Mouse (Mus musculus): Measurements from ENCODE around the gene Rin3. TPM values are rescaled to one million over a fixed set of nuclear protein-coding genes. Genes with fewer than 3 reads are reported as not detected.
A peak's percentile ranks its signal among the peaks of the same experiment; 100 is the strongest.

Gene Rin3
- polyA plus RNA-seq, 1 experiment from 2014 or later: 2.8 TPM

GRCm38 (mm10) chr12:102437952-102438351 lies 155.1 kb downstream of the Rin3 start:
- H3K4me3 ChIP-seq: no peak overlapping the region
- no peak overlapping the region for H3K9ac ChIP-seq
- H3K9me3 ChIP-seq: no peaks in the 10 kb centered on the region
- H3K4me1 ChIP-seq: peaks cover 18% of the 10 kb centered on the region
- 88% methylated on average over 5 of the region's 5 CpGs for WGBS
- no peaks in the 10 kb centered on the region for H3K27me3 ChIP-seq (replicated peaks)
- no peaks in the 10 kb centered on the region for H3K36me3 ChIP-seq (replicated peaks)
- ATAC-seq (replicated peaks): no peak
- no peak overlapping the region for H3K27ac ChIP-seq
- H3K4me2 ChIP-seq: peak overlapping the region; percentile 53; the same call in 1 of the 2 replicates

GRCm38 (mm10) chr12:102438983-102439631 lies 156.3 kb downstream of the Rin3 start:
- Histone ChIP-seq H3K4me1 (peaks cover 18% of the 10 kb centered on the region), H3K4me3 (peak overlapping the region; percentile 63), H3K27me3 (replicated peaks) (no peaks in the 10 kb centered on the region), H3K27ac (peak overlapping the region; percentile 70), H3K9me3 (no peaks in the 10 kb centered on the region), H3K9ac (peak overlapping the region; percentile 57), H3K36me3 (replicated peaks) (no peaks in the 10 kb centered on the region), H3K4me2 (peak overlapping the region; percentile 53)
- WGBS: 4% methylated on average over 20 of the region's 20 CpGs
- ATAC-seq (replicated peaks): peak; percentile 64

- peak; percentile 100 for ATAC-seq (replicated peaks)
- H3K4me2 ChIP-seq: peak within 1 kb of the TSS; percentile 53
- H3K27me3 ChIP-seq (replicated peaks): no peaks in the 10 kb centered on the region
- H3K9ac ChIP-seq: peak within 1 kb of the TSS; percentile 57
- H3K36me3 ChIP-seq (replicated peaks): no peaks in the 10 kb centered on the region
- H3K9me3 ChIP-seq: no peaks in the 10 kb centered on the region
- under 1% methylated on average over 28 of the region's 28 CpGs for WGBS
- H3K4me1 ChIP-seq: peaks cover 18% of the 10 kb centered on the region
- peak within 1 kb of the TSS; percentile 63 for H3K4me3 ChIP-seq
- peak within 1 kb of the TSS; percentile 70 for H3K27ac ChIP-seq
These were observed 156.8 kb downstream of the Rin3 start, which contains the start of gene Lgmn for GRCm38 (mm10) chr12:102439632-102440023. Lgmn (minus strand) TSS chr12:102439813.

Other genes with a start within 250 kb of the Rin3 start
- 1.7 and 1.8 TPM in 2 replicates for gene Slc24a4, start 154.3 kb upstream of the Rin3 start, polyA plus RNA-seq (2015; fragmentation: Nextera tagmentation; extraction: Ambion mirVana)
- gene Lgmn, start 156.8 kb downstream of the Rin3 start, polyA plus RNA-seq (2015; fragmentation: Nextera tagmentation; extraction: Ambion mirVana): 87.7 and 89.9 TPM in 2 replicates
- gene Golga5, start 186.1 kb downstream of the Rin3 start, polyA plus RNA-seq (2015; fragmentation: Nextera tagmentation; extraction: Ambion mirVana): 25.5 and 31.0 TPM in 2 replicates